Mouse (Mus musculus): ENCODE results near the gene Olfr1233. TPM values are rescaled to one million over a fixed set of nuclear protein-coding genes. Genes with fewer than 3 reads are reported as not detected.

The Olfr1233 gene
- not detected in 2 replicates for polyA plus RNA-seq (2016; fragmentation: Nextera tagmentation; extraction: Ambion mirVana)

DNA sequence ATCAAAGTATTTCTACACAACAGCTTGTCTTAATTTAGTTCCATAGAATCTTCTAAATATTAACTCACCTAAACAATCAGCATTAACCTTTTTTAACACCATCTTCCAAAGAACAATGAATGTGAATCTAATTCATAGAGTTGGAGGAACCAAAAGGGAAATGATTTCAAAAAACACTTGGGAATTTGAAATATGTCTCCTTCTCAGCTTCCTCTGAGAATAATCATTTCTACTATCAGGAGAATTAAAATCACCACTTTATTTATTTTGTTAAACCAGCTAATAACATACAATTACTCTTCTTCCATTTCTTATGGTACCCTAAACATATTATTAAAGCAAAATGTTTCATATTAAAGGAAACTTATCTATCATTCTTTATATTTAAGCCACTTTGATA, at the start of gene Olfr1233:
TSS of gene Olfr1233 (minus strand) at position 101 of the 400 bp plus-strand sequence.
- no peak within 1 kb of the TSS for H3K4me2 ChIP-seq (replicated peaks)
- H3K9ac ChIP-seq: no peak within 1 kb of the TSS
- ATAC-seq (ENCODE audit: low FRiP score, low read depth): no peak
- no peaks in the 10 kb centered on the region for H3K4me1 ChIP-seq
- no peak within 1 kb of the TSS for H3K4me3 ChIP-seq
- no peaks in the 10 kb centered on the region for H3K27me3 ChIP-seq (replicated peaks)
- H3K9me3 ChIP-seq: no peaks in the 10 kb centered on the region
- no peak within 1 kb of the TSS for H3K27ac ChIP-seq
- no peaks in the 10 kb centered on the region for H3K36me3 ChIP-seq

DNA sequence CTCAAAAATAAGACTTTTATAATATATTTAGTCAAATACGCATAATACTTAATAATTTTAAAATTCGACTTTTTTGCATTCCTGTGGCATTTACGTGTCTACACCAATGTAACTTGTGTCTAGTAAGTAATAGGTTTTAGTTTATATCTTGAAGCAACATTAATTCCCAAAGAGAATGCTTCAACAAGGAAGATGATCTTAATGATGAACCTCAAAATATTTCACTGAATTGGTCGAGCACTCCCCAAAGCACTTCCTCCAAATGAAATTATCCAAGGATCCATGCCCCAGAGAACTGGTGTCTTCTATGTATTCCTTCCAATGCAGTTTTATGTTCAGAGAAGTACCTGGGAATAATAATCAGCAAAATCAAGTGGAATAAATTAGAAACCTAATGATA, 22.6 kb upstream of the Olfr1233 start, which contains the start of gene Olfr1234:
TSS of gene Olfr1234 (minus strand) at position 101 of the 400 bp plus-strand sequence.
- no peaks in the 10 kb centered on the region for H3K36me3 ChIP-seq
- no peak within 1 kb of the TSS for H3K27ac ChIP-seq
- no peak within 1 kb of the TSS for H3K4me2 ChIP-seq (replicated peaks)
- no peaks in the 10 kb centered on the region for H3K4me1 ChIP-seq
- H3K9ac ChIP-seq: no peak within 1 kb of the TSS
- 89% methylated on average over 4 of the region's 4 CpGs for WGBS
- H3K4me3 ChIP-seq: no peak within 1 kb of the TSS
- H3K27me3 ChIP-seq (replicated peaks): no peaks in the 10 kb centered on the region
- no peaks in the 10 kb centered on the region for H3K9me3 ChIP-seq
- ATAC-seq (ENCODE audit: low FRiP score, low read depth): no peak

DNA sequence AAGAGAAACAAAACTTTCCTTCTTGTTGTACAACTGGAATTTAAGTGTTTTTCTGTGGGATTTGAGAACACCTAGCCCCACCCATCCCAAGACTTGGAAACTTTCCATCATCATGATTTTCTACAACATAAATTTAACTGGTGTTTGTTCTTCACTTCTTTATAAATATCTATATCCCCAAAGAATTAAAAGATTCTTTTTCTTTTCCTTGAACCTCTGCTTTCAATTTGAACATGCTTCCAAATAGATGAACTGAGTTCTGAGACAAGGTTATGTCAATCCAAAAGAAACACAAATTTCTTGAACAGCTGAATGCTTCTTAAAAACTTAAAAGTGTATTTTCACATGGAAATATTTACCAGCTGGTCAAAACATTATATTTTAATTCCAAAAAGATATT, 12.6 kb downstream of the Olfr1233 start, which contains the start of gene Olfr1232:
TSS of gene Olfr1232 (minus strand) at position 101 of the 400 bp plus-strand sequence.
- Histone ChIP-seq H3K9ac (no peak within 1 kb of the TSS), H3K4me1 (no peaks in the 10 kb centered on the region), H3K36me3 (no peaks in the 10 kb centered on the region), H3K9me3 (no peaks in the 10 kb centered on the region), H3K4me2 (replicated peaks) (no peak within 1 kb of the TSS), H3K27ac (no peak within 1 kb of the TSS), H3K27me3 (replicated peaks) (no peaks in the 10 kb centered on the region), H3K4me3 (no peak within 1 kb of the TSS)
- no peak for ATAC-seq (ENCODE audit: low FRiP score, low read depth)

DNA sequence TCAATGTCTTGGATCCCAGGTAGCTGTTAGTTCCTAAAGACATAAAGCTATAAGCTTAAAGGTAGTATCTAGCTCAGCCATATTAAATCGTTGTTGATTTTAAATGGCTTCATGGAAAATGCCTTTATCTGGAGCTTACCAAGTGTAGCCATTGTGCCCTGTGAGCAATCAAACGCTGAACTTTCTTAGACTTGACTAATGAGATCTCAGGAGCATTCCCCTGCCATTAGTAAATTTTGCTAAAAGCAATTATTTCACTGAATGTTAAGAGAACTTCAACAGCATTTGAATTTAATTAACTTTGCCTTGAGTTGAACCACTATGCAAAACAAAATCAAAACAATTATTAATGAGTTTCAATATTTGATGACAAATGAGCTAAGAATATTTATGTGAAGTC, 35.2 kb downstream of the Olfr1233 start, which contains the start of gene Olfr1231:
TSS of gene Olfr1231 (minus strand) at position 101 of the 400 bp plus-strand sequence.
- Histone ChIP-seq H3K4me1 (no peaks in the 10 kb centered on the region), H3K4me3 (no peak within 1 kb of the TSS), H3K27ac (no peak within 1 kb of the TSS), H3K9me3 (no peaks in the 10 kb centered on the region), H3K27me3 (replicated peaks) (no peaks in the 10 kb centered on the region), H3K4me2 (replicated peaks) (no peak within 1 kb of the TSS), H3K9ac (no peak within 1 kb of the TSS), H3K36me3 (no peaks in the 10 kb centered on the region)
- WGBS: 81% methylated on average over 2 of the region's 2 CpGs
- no peak for ATAC-seq (ENCODE audit: low FRiP score, low read depth)

DNA sequence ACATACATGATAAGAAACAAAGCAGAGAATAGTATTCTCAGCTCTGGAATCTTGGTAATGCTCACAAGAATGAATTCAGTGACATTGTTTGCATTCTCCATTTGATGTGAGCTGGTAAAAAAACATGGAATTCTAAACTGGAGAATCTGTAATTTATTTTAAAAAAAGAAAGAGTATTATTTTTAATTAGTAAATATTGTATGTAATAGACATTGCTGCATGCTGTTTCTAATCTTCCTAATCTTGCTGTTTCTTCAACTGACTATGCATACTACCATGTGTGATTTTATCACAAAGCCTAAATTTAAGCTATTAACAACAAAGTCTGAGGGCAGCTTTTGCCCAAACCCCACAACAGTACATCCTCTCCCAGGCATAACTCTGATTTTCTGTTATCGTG, 45.0 kb downstream of the Olfr1233 start, which contains the start of gene Olfr1230:
TSS of gene Olfr1230 (minus strand) at position 101 of the 400 bp plus-strand sequence.
- no peak within 1 kb of the TSS for H3K9ac ChIP-seq
- H3K9me3 ChIP-seq: no peaks in the 10 kb centered on the region
- no peaks in the 10 kb centered on the region for H3K27me3 ChIP-seq (replicated peaks)
- H3K27ac ChIP-seq: no peak within 1 kb of the TSS
- no peaks in the 10 kb centered on the region for H3K36me3 ChIP-seq
- no peaks in the 10 kb centered on the region for H3K4me1 ChIP-seq
- no peak for ATAC-seq (ENCODE audit: low FRiP score, low read depth)
- H3K4me3 ChIP-seq: no peak within 1 kb of the TSS
- H3K4me2 ChIP-seq (replicated peaks): no peak within 1 kb of the TSS
- 85% methylated on average over 1 of the region's 1 CpGs for whole genome bisulfite sequencing

DNA sequence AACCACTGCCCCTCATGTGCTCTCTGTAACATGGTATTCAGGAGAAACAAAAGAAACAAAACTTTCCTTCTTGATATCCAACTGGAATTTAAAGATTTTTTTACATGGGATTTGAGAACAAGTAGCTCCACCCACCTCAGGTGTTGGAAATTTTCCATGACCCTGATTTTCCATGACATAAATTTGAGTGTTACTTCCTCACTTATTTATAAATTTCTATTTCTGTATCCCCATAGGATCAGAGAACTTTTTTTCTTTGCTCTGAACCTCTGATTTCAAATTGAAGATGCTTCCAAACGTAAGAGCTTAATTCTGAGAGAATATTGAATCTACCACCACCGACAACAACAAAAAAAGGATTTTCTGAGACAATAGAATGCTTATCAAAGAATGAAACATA, 54.3 kb downstream of the Olfr1233 start, which contains the start of gene Olfr1229:
TSS of gene Olfr1229 (minus strand) at position 101 of the 400 bp plus-strand sequence.
- Histone ChIP-seq H3K4me2 (replicated peaks) (no peak within 1 kb of the TSS), H3K27me3 (replicated peaks) (no peaks in the 10 kb centered on the region), H3K4me3 (no peak within 1 kb of the TSS), H3K4me1 (no peaks in the 10 kb centered on the region), H3K9ac (no peak within 1 kb of the TSS), H3K27ac (no peak within 1 kb of the TSS), H3K9me3 (no peaks in the 10 kb centered on the region), H3K36me3 (no peaks in the 10 kb centered on the region)
- WGBS: 80% methylated on average over 2 of the region's 2 CpGs
- no peak for ATAC-seq (ENCODE audit: low FRiP score, low read depth)

Other genes with a start within 250 kb of the Olfr1233 start
- 0.04 TPM in 1 of 2 replicates, not detected in the other for gene Olfr1220, start 235.6 kb downstream of the Olfr1233 start, polyA plus RNA-seq (2016; fragmentation: Nextera tagmentation; extraction: Ambion mirVana)
- not detected in 2 replicates for gene Olfr1221, start 225.1 kb downstream of the Olfr1233 start, polyA plus RNA-seq (2016; fragmentation: Nextera tagmentation; extraction: Ambion mirVana)
- not detected in 2 replicates for gene Olfr1222, start 209.3 kb downstream of the Olfr1233 start, polyA plus RNA-seq (2016; fragmentation: Nextera tagmentation; extraction: Ambion mirVana)
- not detected in 2 replicates for gene Olfr1223, start 190.8 kb downstream of the Olfr1233 start, polyA plus RNA-seq (2016; fragmentation: Nextera tagmentation; extraction: Ambion mirVana)
- not detected in 2 replicates for gene Olfr1224-ps1, start 178.3 kb downstream of the Olfr1233 start, polyA plus RNA-seq (2016; fragmentation: Nextera tagmentation; extraction: Ambion mirVana)
- not detected in 2 replicates for gene Olfr1225, start 167.7 kb downstream of the Olfr1233 start, polyA plus RNA-seq (2016; fragmentation: Nextera tagmentation; extraction: Ambion mirVana)
- not detected in 2 replicates for gene Olfr1226, start 142.3 kb downstream of the Olfr1233 start, polyA plus RNA-seq (2016; fragmentation: Nextera tagmentation; extraction: Ambion mirVana)
- gene Olfr1228, start 88.3 kb downstream of the Olfr1233 start, polyA plus RNA-seq (2016; fragmentation: Nextera tagmentation; extraction: Ambion mirVana): not detected in 2 replicates
- gene Olfr1229, start 54.4 kb downstream of the Olfr1233 start, polyA plus RNA-seq (2016; fragmentation: Nextera tagmentation; extraction: Ambion mirVana): not detected in 2 replicates
- gene Olfr1230, start 45.1 kb downstream of the Olfr1233 start, polyA plus RNA-seq (2016; fragmentation: Nextera tagmentation; extraction: Ambion mirVana): not detected in 2 replicates
- gene Olfr1231, start 35.3 kb downstream of the Olfr1233 start, polyA plus RNA-seq (2016; fragmentation: Nextera tagmentation; extraction: Ambion mirVana): not detected in 2 replicates
- gene Olfr1232, start 12.7 kb downstream of the Olfr1233 start, polyA plus RNA-seq (2016; fragmentation: Nextera tagmentation; extraction: Ambion mirVana): not detected in 2 replicates
- gene Olfr1234, start 22.5 kb upstream of the Olfr1233 start, polyA plus RNA-seq (2016; fragmentation: Nextera tagmentation; extraction: Ambion mirVana): not detected in 2 replicates
- not detected in 2 replicates for gene Olfr1238, start 67.3 kb upstream of the Olfr1233 start, polyA plus RNA-seq (2016; fragmentation: Nextera tagmentation; extraction: Ambion mirVana)
- gene Olfr1239, start 78.0 kb upstream of the Olfr1233 start, polyA plus RNA-seq (2016; fragmentation: Nextera tagmentation; extraction: Ambion mirVana): not detected in 2 replicates
- not detected in 2 replicates for gene Olfr1240, start 100.6 kb upstream of the Olfr1233 start, polyA plus RNA-seq (2016; fragmentation: Nextera tagmentation; extraction: Ambion mirVana)
- not detected in 2 replicates for gene Olfr1241, start 144.7 kb upstream of the Olfr1233 start, polyA plus RNA-seq (2016; fragmentation: Nextera tagmentation; extraction: Ambion mirVana)
- gene Olfr1242, start 155.9 kb upstream of the Olfr1233 start, polyA plus RNA-seq (2016; fragmentation: Nextera tagmentation; extraction: Ambion mirVana): not detected in 2 replicates
- not detected in 2 replicates for gene Olfr1243, start 189.1 kb upstream of the Olfr1233 start, polyA plus RNA-seq (2016; fragmentation: Nextera tagmentation; extraction: Ambion mirVana)
- gene Olfr1245, start 236.0 kb upstream of the Olfr1233 start, polyA plus RNA-seq (2016; fragmentation: Nextera tagmentation; extraction: Ambion mirVana): not detected in 2 replicates

All from neural tube, embryonic 12.5 days (tissue).